Mouse (Mus musculus) megakaryocyte, embryonic 14.5 days (primary cell): ENCODE results near the gene Nav1.

ENCODE experiments used
- FLI1 ChIP-seq: IDR thresholded peaks from 2 replicates; pipeline ENCODE4 v1.6.1; 2012; ENCODE audit warnings: low read length, inconsistent platforms, mixed read lengths
- GATA1 ChIP-seq: IDR thresholded peaks from 3 replicates; pipeline ENCODE4 v1.6.1; 2012; ENCODE audit warnings: mixed read lengths, low read length, inconsistent platforms, borderline replicate concordance

GRCm38 (mm10) chr1:135631515-135631914 lies 24.4 kb upstream of the Nav1 start:
- no peak for TF ChIP-seq GATA1
- no peak for TF ChIP-seq FLI1
